Mouse (Mus musculus) hindbrain, embryonic 13.5 days (tissue): ENCODE data around the gene Tmem185b. TPM values are rescaled to one million over a fixed set of nuclear protein-coding genes. Genes with fewer than 3 reads are reported as not detected.
A peak's percentile ranks its signal among the peaks of the same experiment; 100 is the strongest.

Experiments used
- ATAC-seq: fragments of 200-750 bp; cut with Nextera tagmentation; 2 replicates; pipeline ENCODE4 v1.8.0; 2017; ENCODE audit warnings: moderate TSS enrichment; ENCODE audit not compliant: low FRiP score
- H3K27ac ChIP-seq: fragments of 300-500 bp; sonication (generic); 2 replicates; pipeline ENCODE4 v1.5.1; 2015; ENCODE audit warnings: inconsistent platforms, mild to moderate bottlenecking, moderate library complexity
- H3K27me3 ChIP-seq: fragments of 300-500 bp; sonication (generic); 2 replicates; pipeline ENCODE4 v1.6.1; 2015; ENCODE audit warnings: mild to moderate bottlenecking, inconsistent platforms
- H3K36me3 ChIP-seq: fragments of 300-500 bp; sonication (generic); 2 replicates; pipeline ENCODE4 v1.6.1; 2015; ENCODE audit warnings: mild to moderate bottlenecking, inconsistent platforms
- H3K4me1 ChIP-seq: fragments of 300-500 bp; sonication (generic); replicated peaks from 2 replicates; pipeline ENCODE4 v1.6.1; 2015; ENCODE audit warnings: inconsistent platforms
- H3K4me2 ChIP-seq: fragments of 300-500 bp; sonication (generic); 2 replicates; pipeline ENCODE4 v1.6.1; 2015; ENCODE audit warnings: inconsistent platforms, mild to moderate bottlenecking, moderate library complexity
- H3K4me3 ChIP-seq: fragments of 300-500 bp; sonication (generic); 2 replicates; pipeline ENCODE4 v1.5.1; 2015; ENCODE audit warnings: mild to moderate bottlenecking, inconsistent platforms
- H3K9ac ChIP-seq: fragments of 300-500 bp; sonication (generic); 2 replicates; pipeline ENCODE4 v1.6.1; 2015; ENCODE audit warnings: mild to moderate bottlenecking, inconsistent platforms
- H3K9me3 ChIP-seq: fragments of 300-500 bp; sonication (generic); 2 replicates; pipeline ENCODE4 v1.6.1; 2016; ENCODE audit warnings: inconsistent platforms
- WGBS: fragments of 180-500 bp; shearing (Covaris S2); methylation state at CpG from one replicate; pipeline ENCODE4 v1.1.7; 2015; 5-methylcytosine and 5-hydroxymethylcytosine counted together
- polyA plus RNA-seq: library from polyadenylated mRNA; unstranded; fragments of >200 nt; fragmentation: Nextera tagmentation; extraction: Ambion mirVana; gene quantifications from 2 replicates; pipeline ENCODE4 v1.2.1, GENCODE M21; 2015

Gene Tmem185b
- polyA plus RNA-seq, 1 experiment from 2014 or later, result 20.5 TPM

GRCm38 (mm10) chr1:119525004-119525444 lies 936 bp upstream of the Tmem185b start:
- Histone ChIP-seq H3K9ac (peak overlapping the region; percentile 86), H3K27me3 (no peaks in the 10 kb centered on the region), H3K4me1 (peaks cover 25% of the 10 kb centered on the region), H3K4me3 (peak overlapping the region; percentile 68), H3K4me2 (peak overlapping the region; percentile 83), H3K36me3 (peaks cover 31% of the 10 kb centered on the region), H3K9me3 (peaks cover 8% of the 10 kb centered on the region; the same call in 1 of the 2 replicates), H3K27ac (peak overlapping the region; percentile 87)
- WGBS, result 14% methylated on average over 5 of the region's 5 CpGs
- no peak for ATAC-seq

GRCm38 (mm10) chr1:119530941-119531340 lies 5.0 kb downstream of the Tmem185b start:
- Histone ChIP-seq H3K4me3 (no peak overlapping the region), H3K9me3 (peaks cover 8% of the 10 kb centered on the region; the same call in 1 of the 2 replicates), H3K4me2 (no peak overlapping the region), H3K36me3 (peaks cover 34% of the 10 kb centered on the region), H3K27me3 (no peaks in the 10 kb centered on the region), H3K27ac (no peak overlapping the region), H3K4me1 (peaks cover 12% of the 10 kb centered on the region), H3K9ac (no peak overlapping the region)
- WGBS, result 90% methylated on average over 13 of the region's 13 CpGs
- ATAC-seq, result no peak

GRCm38 (mm10) chr1:119532165-119532564 lies 6.2 kb downstream of the Tmem185b start:
- WGBS, result 92% methylated on average over 6 of the region's 6 CpGs
- peaks cover 3% of the 10 kb centered on the region; the same call in 1 of the 2 replicates for H3K4me1 ChIP-seq
- peaks cover 30% of the 10 kb centered on the region for H3K36me3 ChIP-seq
- H3K27ac ChIP-seq, result no peak overlapping the region
- no peak overlapping the region for H3K9ac ChIP-seq
- H3K27me3 ChIP-seq, result no peaks in the 10 kb centered on the region
- ATAC-seq, result peak; percentile 32; the same call in 1 of the 2 replicates
- H3K4me2 ChIP-seq, result no peak overlapping the region
- H3K4me3 ChIP-seq, result no peak overlapping the region
- peaks cover 8% of the 10 kb centered on the region; the same call in 1 of the 2 replicates for H3K9me3 ChIP-seq

- Histone ChIP-seq H3K4me1 (0 out of 2 replicates have a peak, but pooled peaks cover 3% of the 10 kb centered on the region), H3K4me3 (no peak overlapping the region), H3K4me2 (no peak overlapping the region), H3K27me3 (no peaks in the 10 kb centered on the region), H3K27ac (no peak overlapping the region; the same call in 1 of the 2 replicates), H3K9ac (no peak overlapping the region), H3K36me3 (peaks cover 21% of the 10 kb centered on the region), H3K9me3 (peaks cover 8% of the 10 kb centered on the region; the same call in 1 of the 2 replicates)
- 82% methylated on average over 18 of the region's 18 CpGs for WGBS
- ATAC-seq, result peak; percentile 62; the same call in 1 of the 2 replicates
These were observed 7.3 kb downstream of the Tmem185b start for GRCm38 (mm10) chr1:119533093-119533805.

- no peak for ATAC-seq
- H3K27ac ChIP-seq, result no peak overlapping the region
- no peak overlapping the region for H3K4me3 ChIP-seq
- no peaks in the 10 kb centered on the region for H3K9me3 ChIP-seq
- no peaks in the 10 kb centered on the region for H3K27me3 ChIP-seq
- no peak overlapping the region for H3K9ac ChIP-seq
- H3K4me2 ChIP-seq, result no peak overlapping the region
- 0 out of 2 replicates have a peak, but pooled peaks cover 3% of the 10 kb centered on the region for H3K4me1 ChIP-seq
- 96% methylated on average over 5 of the region's 5 CpGs for WGBS
- H3K36me3 ChIP-seq, result peaks cover 12% of the 10 kb centered on the region
These were observed 8.4 kb downstream of the Tmem185b start for GRCm38 (mm10) chr1:119534341-119534740.

- Histone ChIP-seq H3K27me3 (no peaks in the 10 kb centered on the region), H3K4me1 (0 out of 2 replicates have a peak, but pooled peaks cover 3% of the 10 kb centered on the region), H3K27ac (no peak overlapping the region), H3K9me3 (no peaks in the 10 kb centered on the region), H3K4me2 (no peak overlapping the region), H3K4me3 (no peak overlapping the region), H3K9ac (no peak overlapping the region), H3K36me3 (peaks cover 3% of the 10 kb centered on the region; the same call in 1 of the 2 replicates)
- WGBS, result 97% methylated on average over 2 of the region's 2 CpGs
- ATAC-seq, result no peak
These were observed 10.2 kb downstream of the Tmem185b start for GRCm38 (mm10) chr1:119536122-119536521.

GRCm38 (mm10) chr1:119537651-119538050 lies 11.7 kb downstream of the Tmem185b start:
- Histone ChIP-seq H3K27ac (no peak overlapping the region), H3K9ac (no peak overlapping the region), H3K27me3 (no peaks in the 10 kb centered on the region), H3K36me3 (peaks cover 3% of the 10 kb centered on the region; the same call in 1 of the 2 replicates), H3K4me3 (no peak overlapping the region), H3K9me3 (no peaks in the 10 kb centered on the region), H3K4me2 (no peak overlapping the region), H3K4me1 (0 out of 2 replicates have a peak, but pooled peaks cover 3% of the 10 kb centered on the region)
- 92% methylated on average over 6 of the region's 6 CpGs for WGBS
- no peak for ATAC-seq

GRCm38 (mm10) chr1:119539252-119539651 lies 13.3 kb downstream of the Tmem185b start:
- Histone ChIP-seq H3K4me1 (no peaks in the 10 kb centered on the region), H3K4me2 (no peak overlapping the region), H3K9ac (no peak overlapping the region), H3K27ac (no peak overlapping the region), H3K27me3 (no peaks in the 10 kb centered on the region), H3K36me3 (peaks cover 7% of the 10 kb centered on the region), H3K4me3 (no peak overlapping the region), H3K9me3 (no peaks in the 10 kb centered on the region)
- WGBS, result 67% methylated on average over 2 of the region's 2 CpGs
- no peak for ATAC-seq

- ATAC-seq, result no peak
- H3K27ac ChIP-seq, result no peak overlapping the region
- WGBS, result 85% methylated on average over 9 of the region's 9 CpGs
These were observed 15.0 kb downstream of the Tmem185b start for GRCm38 (mm10) chr1:119540836-119541557.

GRCm38 (mm10) chr1:119541570-119541969 lies 15.6 kb downstream of the Tmem185b start:
- no peak overlapping the region for H3K4me3 ChIP-seq
- no peak for ATAC-seq

More at GRCm38 (mm10) chr1:119540836-119541557, 15.0 kb downstream of the Tmem185b start:
- H3K9ac ChIP-seq, result no peak overlapping the region
- H3K36me3 ChIP-seq, result peaks cover 12% of the 10 kb centered on the region
- H3K4me1 ChIP-seq, result no peaks in the 10 kb centered on the region
- H3K4me3 ChIP-seq, result no peak overlapping the region
- H3K27me3 ChIP-seq, result no peaks in the 10 kb centered on the region
- no peak overlapping the region for H3K4me2 ChIP-seq
- H3K9me3 ChIP-seq, result no peaks in the 10 kb centered on the region

GRCm38 (mm10) chr1:119543316-119543715 lies 17.4 kb downstream of the Tmem185b start:
- WGBS, result 93% methylated on average over 6 of the region's 6 CpGs
- Histone ChIP-seq H3K4me2 (no peak overlapping the region), H3K4me1 (no peaks in the 10 kb centered on the region), H3K9me3 (no peaks in the 10 kb centered on the region), H3K27ac (no peak overlapping the region), H3K27me3 (no peaks in the 10 kb centered on the region), H3K4me3 (no peak overlapping the region), H3K9ac (no peak overlapping the region), H3K36me3 (peaks cover 21% of the 10 kb centered on the region)
- ATAC-seq, result no peak

More at GRCm38 (mm10) chr1:119541570-119541969, 15.6 kb downstream of the Tmem185b start:
- 76% methylated on average over 2 of the region's 3 CpGs for WGBS
- Histone ChIP-seq H3K36me3 (peaks cover 15% of the 10 kb centered on the region), H3K9ac (no peak overlapping the region), H3K4me1 (no peaks in the 10 kb centered on the region), H3K27ac (no peak overlapping the region), H3K4me2 (no peak overlapping the region), H3K27me3 (no peaks in the 10 kb centered on the region), H3K9me3 (no peaks in the 10 kb centered on the region)

- Histone ChIP-seq H3K27me3 (no peaks in the 10 kb centered on the region), H3K36me3 (peaks cover 20% of the 10 kb centered on the region), H3K4me2 (no peak overlapping the region), H3K4me3 (no peak overlapping the region), H3K9me3 (no peaks in the 10 kb centered on the region), H3K9ac (no peak overlapping the region), H3K27ac (no peak overlapping the region), H3K4me1 (no peaks in the 10 kb centered on the region)
- WGBS, result 97% methylated on average over 5 of the region's 5 CpGs
- no peak for ATAC-seq
These were observed 18.7 kb downstream of the Tmem185b start for GRCm38 (mm10) chr1:119544611-119545155.
